ENCODE assay signal across 25 mouse cellular contexts in the genomic region with DNA sequence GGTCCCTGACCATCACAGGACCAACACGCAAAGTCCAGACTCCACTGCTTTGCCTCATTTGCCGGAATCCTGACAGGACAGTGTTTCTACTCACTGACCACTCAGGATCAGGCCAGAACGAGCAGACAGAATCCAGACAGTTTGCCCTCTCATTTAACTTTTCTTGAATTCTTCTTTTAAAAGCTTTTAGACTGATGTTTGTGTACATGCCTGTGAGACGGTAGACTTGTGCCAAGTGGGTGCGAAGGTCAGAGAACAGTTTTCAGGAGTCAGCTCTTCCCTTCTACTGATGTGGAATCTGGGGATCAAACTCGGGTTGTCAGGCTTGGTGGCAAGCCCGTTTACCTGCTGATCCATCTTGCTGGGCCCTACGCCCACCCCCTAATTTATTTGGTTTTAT. TPM values are rescaled to one million over a fixed set of nuclear protein-coding genes. Genes with fewer than 3 reads are reported as not detected.
DNase-seq lines count a peak whose midpoint lies in the region; ATAC-seq and TF ChIP-seq lines count a peak whose summit lies in the region.
"Had no signal": no experiment of that assay in that cellular context is flagged by ENCODE, and none has a peak within 500 bp of the region (broad histone marks: within the 10 kb centered on the region; RNA-seq: fewer than 3 reads in every experiment).

No protein-coding gene starts in this region.

- TF ChIP-seq CTCF in hindbrain, postnatal 0 days (IDR thresholded peaks at IDR 0.05; ENCODE audit: low read depth) = no peak

- no peaks in the 10 kb centered on the region for H3K27me3 ChIP-seq in heart, embryonic 11.5 days (ENCODE audit: control insufficient read depth, insufficient read depth, low read length)
- H3K27me3 ChIP-seq in hindbrain, postnatal 0 days (ENCODE audit: insufficient read depth, low read length) = no peaks in the 10 kb centered on the region
- H3K27me3 ChIP-seq: embryonic facial prominence, embryonic 15.5 days; heart, embryonic 15.5 days; hindbrain, embryonic 13.5 days had no signal

- 74% methylated on average over 8 of the region's 8 CpGs for WGBS in heart, embryonic 11.5 days (ENCODE audit: insufficient replicate concordance)
- 91% methylated on average over 8 of the region's 8 CpGs for WGBS in hindbrain, postnatal 0 days

- no peak overlapping the region for H3K27ac ChIP-seq in heart, embryonic 11.5 days (ENCODE audit: low read depth, low read length)
- no peak overlapping the region for H3K27ac ChIP-seq in hindbrain, postnatal 0 days
- H3K27ac ChIP-seq: embryonic facial prominence, embryonic 15.5 days; forebrain, embryonic 10.5 days; gastrocnemius, adult 2 months; heart, embryonic 15.5 days; hindbrain, embryonic 13.5 days had no signal

- DNase-seq in heart, adult 11 months = peak; percentile 64
- peak; percentile 23 to 45 for DNase-seq in kidney, adult 8-10 months
- DNase-seq in kidney, postnatal 4 days = no peak
- peak; percentile 53 for DNase-seq in kidney, postnatal 14 days
- no peak for DNase-seq in hindbrain, postnatal 0 days (ENCODE audit: low spot score)
- no peak for DNase-seq in lung, postnatal 36 days
- DNase-seq: adrenal gland, postnatal 14 days; B cell, adult 2 months; cerebellum, adult 2 months; cerebellum, postnatal 14 days; embryo, embryonic 11 days; gastrocnemius, adult 2 months; gastrocnemius, postnatal 36 days; heart, adult 18-20 months; heart, postnatal 14 days had no signal

- H3K36me3 ChIP-seq in heart, embryonic 11.5 days (ENCODE audit: control insufficient read depth, insufficient read depth, low read length) = no peaks in the 10 kb centered on the region
- H3K36me3 ChIP-seq in hindbrain, postnatal 0 days (ENCODE audit: insufficient read depth, low read length) = no peaks in the 10 kb centered on the region
- H3K36me3 ChIP-seq: embryonic facial prominence, embryonic 15.5 days; forebrain, embryonic 10.5 days; G1E; heart, embryonic 10.5 days; heart, embryonic 15.5 days; hindbrain, embryonic 13.5 days had no signal

- no peaks in the 10 kb centered on the region for H3K9me3 ChIP-seq in heart, embryonic 11.5 days (replicated peaks; ENCODE audit: control insufficient read depth, low read length)
- H3K9me3 ChIP-seq in hindbrain, postnatal 0 days (ENCODE audit: low read length) = no peaks in the 10 kb centered on the region
- H3K9me3 ChIP-seq: embryonic facial prominence, embryonic 15.5 days; forebrain, embryonic 10.5 days; G1E; heart, embryonic 10.5 days; heart, embryonic 15.5 days; hindbrain, embryonic 13.5 days had no signal

- no peak overlapping the region for H3K9ac ChIP-seq in heart, embryonic 11.5 days (ENCODE audit: low read depth, low read length)
- no peak overlapping the region for H3K9ac ChIP-seq in hindbrain, postnatal 0 days (replicated peaks; ENCODE audit: low read length)
- H3K9ac ChIP-seq: embryonic facial prominence, embryonic 15.5 days; heart, embryonic 15.5 days; hindbrain, embryonic 13.5 days had no signal

- no peak overlapping the region for H3K4me3 ChIP-seq in heart, embryonic 11.5 days (ENCODE audit: low read depth, low read length)
- no peak overlapping the region for H3K4me3 ChIP-seq in hindbrain, postnatal 0 days (ENCODE audit: low read length)
- H3K4me3 ChIP-seq: embryonic facial prominence, embryonic 15.5 days; erythroblast, embryonic 14.5 days; forebrain, embryonic 10.5 days; gastrocnemius, adult 2 months; heart, embryonic 10.5 days; heart, embryonic 15.5 days; hindbrain, embryonic 13.5 days had no signal

- H3K4me2 ChIP-seq in heart, embryonic 11.5 days = no peak overlapping the region
- no peak overlapping the region for H3K4me2 ChIP-seq in hindbrain, postnatal 0 days (ENCODE audit: low read depth, low read length)
- H3K4me2 ChIP-seq: embryonic facial prominence, embryonic 15.5 days; heart, embryonic 15.5 days; hindbrain, embryonic 13.5 days had no signal

- ATAC-seq in heart, embryonic 11.5 days (replicated peaks; ENCODE audit: insufficient number of reproducible peaks, low FRiP score, low TSS enrichment) = no peak
- no peak for ATAC-seq in hindbrain, postnatal 0 days
- ATAC-seq: CD4-positive, CD25-positive, alpha-beta regulatory T cell, adult 4 months; forebrain, embryonic 14.5 days had no signal

- H3K4me1 ChIP-seq in heart, embryonic 11.5 days (ENCODE audit: control insufficient read depth, insufficient read depth, low read length) = peaks cover 13% of the 10 kb centered on the region
- no peaks in the 10 kb centered on the region for H3K4me1 ChIP-seq in hindbrain, postnatal 0 days (ENCODE audit: insufficient read depth, low read length)
- H3K4me1 ChIP-seq: embryonic facial prominence, embryonic 15.5 days had no signal

RNA-seq across cellular contexts. Expression of a gene that starts 47.9 kb away (rescaled TPM):
- 330 and 334 TPM in 2 replicates for polyA plus RNA-seq in heart, embryonic 11.5 days (2014; fragmentation: Nextera tagmentation; extraction: Ambion mirVana)
- 55.0 and 59.3 TPM in 2 replicates for total RNA-seq in hindbrain, postnatal 0 days (2014; rRNA removed)
- 222 and 224 TPM in 2 replicates for polyA plus RNA-seq in hindbrain, postnatal 0 days (2015; fragmentation: Nextera tagmentation; extraction: Ambion mirVana)

RNA-seq across cellular contexts. Expression of a gene that starts 51.2 kb away (rescaled TPM):
- polyA plus RNA-seq in heart, embryonic 11.5 days (2014; fragmentation: Nextera tagmentation; extraction: Ambion mirVana) = 4.5 and 6.3 TPM in 2 replicates
- 20.7 and 23.4 TPM in 2 replicates for total RNA-seq in hindbrain, postnatal 0 days (2014; rRNA removed)
- polyA plus RNA-seq in hindbrain, postnatal 0 days (2015; fragmentation: Nextera tagmentation; extraction: Ambion mirVana) = 12.1 and 13.5 TPM in 2 replicates

Comparison
In these comparisons a context has a peak if more than half of its experiments do, and no peak if none do; other contexts are left out.
1. DNase-seq: peak in heart, adult 11 months (single experiment), kidney, adult 8-10 months (2 of 2) and kidney, postnatal 14 days (single experiment); none in kidney, postnatal 4 days (0 of 2), hindbrain, postnatal 0 days (single experiment) and lung, postnatal 36 days (single experiment).